21 mouse cellular contexts compared by ENCODE assay signal in the genomic region with DNA sequence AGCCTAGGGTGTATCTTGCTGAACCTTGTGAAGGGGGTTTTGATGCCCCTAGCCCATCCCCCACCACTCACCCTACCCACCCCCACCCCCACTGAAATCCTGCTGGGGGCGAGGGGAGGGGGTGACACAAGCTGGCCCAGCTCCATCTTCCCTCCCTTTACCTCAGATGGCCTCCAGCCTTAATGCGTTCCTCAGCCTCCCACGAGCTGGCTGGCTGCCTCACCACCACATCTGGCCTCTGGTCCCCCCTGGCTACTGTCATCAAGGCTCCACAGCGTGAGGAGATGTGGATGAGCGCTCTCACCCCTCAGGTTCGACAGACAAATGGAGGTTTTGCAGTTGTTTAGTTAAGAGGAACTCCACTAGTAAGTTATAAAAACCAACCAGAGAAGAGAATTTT. TPM values are rescaled to one million over a fixed set of nuclear protein-coding genes. Genes with fewer than 3 reads are reported as not detected.
A peak's percentile ranks its signal among the peaks of the same experiment; 100 is the strongest.
DNase-seq lines count a peak whose midpoint lies in the region; ATAC-seq and TF ChIP-seq lines count a peak whose summit lies in the region.
"Had no signal": no experiment of that assay in that cellular context is flagged by ENCODE, and none has a peak within 500 bp of the region (broad histone marks: within the 10 kb centered on the region; RNA-seq: fewer than 3 reads in every experiment).

No protein-coding gene starts in this region.

- in situ Hi-C loops in Patski (cut with MboI; ENCODE audit: low pct_unique_long_range_greater_than_20kb): no loop called here

- H3K9ac ChIP-seq in hindbrain, embryonic 13.5 days: no peak overlapping the region
- H3K9ac ChIP-seq in hindbrain, embryonic 11.5 days (ENCODE audit: low read depth, low read length): no peak overlapping the region
- H3K9ac ChIP-seq: embryonic facial prominence, embryonic 12.5 days; forebrain, postnatal 0 days; hindbrain, embryonic 14.5 days; liver, embryonic 13.5 days had no signal

- no peak for ATAC-seq in hindbrain, embryonic 13.5 days (ENCODE audit: low FRiP score)
- no peak for ATAC-seq in hindbrain, embryonic 11.5 days (ENCODE audit: low FRiP score)
- ATAC-seq in Patski: peak; percentile 50
- ATAC-seq: activated CD4-positive, CD25-positive, alpha-beta regulatory T cell, adult 4 months; CD4-positive, CD25-positive, alpha-beta regulatory T cell, adult 4 months; forebrain, postnatal 0 days; lung, postnatal 0 days had no signal

- H3K27me3 ChIP-seq in hindbrain, embryonic 13.5 days: no peaks in the 10 kb centered on the region
- H3K27me3 ChIP-seq in hindbrain, embryonic 11.5 days (ENCODE audit: control insufficient read depth, insufficient read depth, low read length): no peaks in the 10 kb centered on the region
- H3K27me3 ChIP-seq in Patski: peaks cover 16% of the 10 kb centered on the region
- no peaks in the 10 kb centered on the region for H3K27me3 ChIP-seq in forebrain, embryonic 10.5 days (ENCODE audit: poor library complexity, severe bottlenecking)
- H3K27me3 ChIP-seq: embryonic facial prominence, embryonic 12.5 days; liver, embryonic 13.5 days had no signal

- peak overlapping the region; percentile 52 for H3K27ac ChIP-seq in hindbrain, embryonic 13.5 days
- H3K27ac ChIP-seq in hindbrain, embryonic 11.5 days (ENCODE audit: low read depth, low read length): no peak overlapping the region
- H3K27ac ChIP-seq in olfactory bulb, adult 2 months (ENCODE audit: insufficient read depth, low read depth, low read length): peak overlapping the region; percentile 76
- no peak overlapping the region for H3K27ac ChIP-seq in forebrain, embryonic 10.5 days
- H3K27ac ChIP-seq: embryonic facial prominence, embryonic 12.5 days; gastrocnemius, adult 2 months; liver, embryonic 13.5 days had no signal

- WGBS in hindbrain, embryonic 13.5 days: 43% methylated on average over 6 of the region's 6 CpGs
- WGBS in hindbrain, embryonic 11.5 days: 55% methylated on average over 6 of the region's 6 CpGs
- 22% methylated on average over 6 of the region's 6 CpGs for WGBS in olfactory bulb, adult 2 months
- 54% methylated on average over 6 of the region's 6 CpGs for WGBS in forebrain, embryonic 10.5 days

- H3K4me3 ChIP-seq in hindbrain, embryonic 13.5 days: no peak overlapping the region
- H3K4me3 ChIP-seq in hindbrain, embryonic 11.5 days (ENCODE audit: low read depth, low read length): no peak overlapping the region
- no peak overlapping the region for H3K4me3 ChIP-seq in olfactory bulb, adult 2 months (ENCODE audit: insufficient read depth, low read depth, low read length)
- H3K4me3 ChIP-seq in forebrain, embryonic 10.5 days: no peak overlapping the region
- H3K4me3 ChIP-seq: embryonic facial prominence, embryonic 12.5 days; gastrocnemius, adult 2 months; liver, embryonic 13.5 days had no signal

- peaks cover 14% of the 10 kb centered on the region for H3K4me1 ChIP-seq in hindbrain, embryonic 13.5 days (replicated peaks)
- H3K4me1 ChIP-seq in hindbrain, embryonic 11.5 days (replicated peaks; ENCODE audit: control insufficient read depth, insufficient read depth, low read length): peaks cover 2% of the 10 kb centered on the region; the same call in 1 of the 2 replicates
- peaks cover 24% of the 10 kb centered on the region for H3K4me1 ChIP-seq in olfactory bulb, adult 2 months (ENCODE audit: control insufficient read depth, insufficient read depth, low read length)
- peaks cover 9% of the 10 kb centered on the region; the same call in 1 of the 2 replicates for H3K4me1 ChIP-seq in forebrain, embryonic 10.5 days

- TF ChIP-seq POLR2A in olfactory bulb, adult 2 months (IDR thresholded peaks at IDR 0.05; ENCODE audit: insufficient read depth, low read depth, low read length): no peak

- no peaks in the 10 kb centered on the region for H3K9me3 ChIP-seq in hindbrain, embryonic 13.5 days
- H3K9me3 ChIP-seq in hindbrain, embryonic 11.5 days (ENCODE audit: control insufficient read depth, low read length): no peaks in the 10 kb centered on the region
- no peaks in the 10 kb centered on the region for H3K9me3 ChIP-seq in forebrain, embryonic 10.5 days
- H3K9me3 ChIP-seq: embryonic facial prominence, embryonic 12.5 days; liver, embryonic 13.5 days had no signal

- no peaks in the 10 kb centered on the region for H3K36me3 ChIP-seq in hindbrain, embryonic 13.5 days
- no peaks in the 10 kb centered on the region for H3K36me3 ChIP-seq in hindbrain, embryonic 11.5 days (ENCODE audit: control insufficient read depth, insufficient read depth, low read length)
- no peaks in the 10 kb centered on the region for H3K36me3 ChIP-seq in forebrain, embryonic 10.5 days (replicated peaks)
- H3K36me3 ChIP-seq: embryonic facial prominence, embryonic 12.5 days; liver, embryonic 13.5 days had no signal

- DNase-seq in embryo, embryonic 10 days (ENCODE audit: low spot score): peak; percentile 25
- no peak for DNase-seq in embryo, embryonic 10.5 days (ENCODE audit: low spot score)
- no peak for DNase-seq in hindbrain, embryonic 11.5 days (ENCODE audit: low spot score)
- DNase-seq in Patski (ENCODE audit: low read depth, low spot score): peak; percentile 48
- DNase-seq in forebrain, embryonic 10.5 days (ENCODE audit: extremely low spot score, low spot score): no peak
- DNase-seq: adrenal gland, postnatal 14 days; cerebellum, adult 11-12 months; forebrain, postnatal 0 days; gastrocnemius, adult 2 months; kidney, adult 8-10 months; kidney, postnatal 14 days; liver, embryonic 13.5 days; thymus, postnatal 25 days had no signal

- CTCF ChIA-PET in Patski (lab: Charles Lee): interaction anchor here (0.7 to 0.9 kb wide), 2 partner anchors 13 to 18 kb away, joined by 3 to 4 read pairs; no protein-coding TSS in a partner anchor

- POLR2A ChIA-PET in Patski (lab: Charles Lee): interaction anchor here (1.0 to 1.2 kb wide), 2 partner anchors 15 to 20 kb away, joined by 3 read pairs; no protein-coding TSS in a partner anchor

- TF ChIP-seq CTCF in Patski (IDR thresholded peaks at IDR 0.05): no peak
- no peak for TF ChIP-seq CTCF in olfactory bulb, adult 2 months (IDR thresholded peaks at IDR 0.05; ENCODE audit: insufficient read depth, low read depth, low read length)

- H3K4me2 ChIP-seq in hindbrain, embryonic 13.5 days: no peak overlapping the region
- no peak overlapping the region for H3K4me2 ChIP-seq in hindbrain, embryonic 11.5 days (replicated peaks; ENCODE audit: low read depth, low read length)
- H3K4me2 ChIP-seq: hindbrain, embryonic 14.5 days; midbrain, embryonic 11.5 days had no signal

RNA-seq across cellular contexts. Expression of gene Crtac1, which starts 30.3 kb away (rescaled TPM):
- polyA plus RNA-seq in hindbrain, embryonic 13.5 days (2015; fragmentation: Nextera tagmentation; extraction: Ambion mirVana): 29.9 and 33.1 TPM in 2 replicates
- 12.1 and 13.0 TPM in 2 replicates for polyA plus RNA-seq in hindbrain, embryonic 11.5 days (2014; fragmentation: Nextera tagmentation; extraction: Ambion mirVana)
- 15.3 TPM for polyA plus RNA-seq in Patski (2021)
- not detected in 2 replicates for polyA plus RNA-seq in olfactory bulb, adult 2 months (2012; ENCODE audit: insufficient read depth, insufficient read length, low replicate concordance, missing spikeins)
- 8.6 and 9.5 TPM in 2 replicates for polyA plus RNA-seq in forebrain, embryonic 10.5 days (2016; fragmentation: Nextera tagmentation; extraction: Ambion mirVana)
- polyA plus RNA-seq: activated CD4-positive, CD25-positive, alpha-beta regulatory T cell, adult 4 months; CD4-positive, CD25-positive, alpha-beta regulatory T cell, adult 4 months had no signal

RNA-seq across cellular contexts. Expression of gene R3hcc1l, which starts 56.7 kb away (rescaled TPM):
- 15.8 and 18.1 TPM in 2 replicates for polyA plus RNA-seq in hindbrain, embryonic 13.5 days (2015; fragmentation: Nextera tagmentation; extraction: Ambion mirVana)
- 23.4 and 24.7 TPM in 2 replicates for polyA plus RNA-seq in hindbrain, embryonic 11.5 days (2014; fragmentation: Nextera tagmentation; extraction: Ambion mirVana)
- 28.6 TPM for polyA plus RNA-seq in Patski (2021)
- not detected in 2 replicates for polyA plus RNA-seq in olfactory bulb, adult 2 months (2012; ENCODE audit: insufficient read depth, insufficient read length, low replicate concordance, missing spikeins)
- polyA plus RNA-seq in forebrain, embryonic 10.5 days (2016; fragmentation: Nextera tagmentation; extraction: Ambion mirVana): 20.0 and 22.2 TPM in 2 replicates

Comparison
In these comparisons a context has a peak if more than half of its experiments do, and no peak if none do; other contexts are left out.
1. DNase-seq: peak in embryo, embryonic 10 days (single experiment) and Patski (single experiment); none in embryo, embryonic 10.5 days (single experiment), hindbrain, embryonic 11.5 days (single experiment) and forebrain, embryonic 10.5 days (single experiment).
2. H3K27ac ChIP-seq: peak in hindbrain, embryonic 13.5 days (single experiment) and olfactory bulb, adult 2 months (single experiment); none in hindbrain, embryonic 11.5 days (single experiment) and forebrain, embryonic 10.5 days (single experiment).
3. RNA of gene R3hcc1l, which starts 56.7 kb away (polyA plus RNA-seq): 28.6 TPM in Patski (single experiment), 23.4 to 24.7 TPM in hindbrain, embryonic 11.5 days, 20.0 to 22.2 TPM in forebrain, embryonic 10.5 days and 15.8 to 18.1 TPM in hindbrain, embryonic 13.5 days; not detected in olfactory bulb, adult 2 months; every median in the first group is over 10 times any median in the second.